Mouse (Mus musculus): ENCODE results near the gene Gclc. TPM values are rescaled to one million over a fixed set of nuclear protein-coding genes. Genes with fewer than 3 reads are reported as not detected.

The Gclc gene
- polyA plus RNA-seq, 1 experiment from 2014 or later, result 16.0 TPM

DNA sequence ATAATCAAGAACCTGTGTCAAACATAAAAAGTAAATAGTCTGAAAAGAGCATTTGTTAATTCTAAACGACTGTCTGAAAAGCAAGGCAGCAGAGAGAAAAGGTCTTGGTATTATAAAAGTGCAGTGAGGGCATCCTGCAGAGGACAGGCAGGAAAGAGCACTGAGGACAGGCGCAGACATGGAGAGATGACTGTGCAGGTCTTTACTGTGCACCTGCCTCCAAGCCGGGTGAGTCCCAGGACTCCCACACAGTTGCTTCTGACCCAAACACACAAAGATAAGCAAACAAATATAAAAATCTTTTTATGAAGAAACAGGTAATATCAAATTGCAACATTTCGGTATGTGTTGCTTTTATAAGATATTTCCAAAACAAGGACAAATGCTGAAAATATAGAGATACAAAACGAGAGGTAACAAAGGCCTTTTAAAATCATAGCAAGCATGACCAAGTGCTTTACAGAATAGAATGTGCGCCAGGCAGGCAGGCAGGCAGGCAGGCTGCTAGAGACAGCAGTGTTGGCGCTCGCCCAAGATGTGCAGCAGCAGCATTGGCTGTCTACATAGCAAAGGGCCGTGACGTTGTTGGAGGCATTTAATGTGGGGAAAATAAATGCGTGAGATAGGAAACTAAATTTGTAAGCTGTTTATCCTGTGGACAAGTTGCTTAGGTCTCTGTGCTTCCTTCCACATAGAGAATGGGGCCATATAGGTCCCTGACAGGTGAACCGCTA, 35.4 kb downstream of the Gclc start:
- Histone ChIP-seq H3K4me2 (ENCODE audit: low read length) (no peak overlapping the region), H3K9me3 (ENCODE audit: control insufficient read depth, low read length) (no peaks in the 10 kb centered on the region), H3K27ac (ENCODE audit: low read length) (peak overlapping the region; percentile 20; the same call in 1 of the 2 replicates), H3K36me3 (ENCODE audit: control insufficient read depth, insufficient read depth) (peaks cover 26% of the 10 kb centered on the region), H3K4me3 (replicated peaks; ENCODE audit: low read length) (no peak overlapping the region), H3K27me3 (replicated peaks; ENCODE audit: control insufficient read depth, insufficient read depth, low read length) (no peaks in the 10 kb centered on the region), H3K9ac (replicated peaks; ENCODE audit: low read depth, low read length) (no peak overlapping the region), H3K4me1 (replicated peaks; ENCODE audit: control insufficient read depth, insufficient read depth, low read length) (peaks cover 6% of the 10 kb centered on the region; the same call in 1 of the 2 replicates)
- 54% methylated on average over 12 of the region's 12 CpGs for WGBS
- peak; percentile 98 for ATAC-seq

DNA sequence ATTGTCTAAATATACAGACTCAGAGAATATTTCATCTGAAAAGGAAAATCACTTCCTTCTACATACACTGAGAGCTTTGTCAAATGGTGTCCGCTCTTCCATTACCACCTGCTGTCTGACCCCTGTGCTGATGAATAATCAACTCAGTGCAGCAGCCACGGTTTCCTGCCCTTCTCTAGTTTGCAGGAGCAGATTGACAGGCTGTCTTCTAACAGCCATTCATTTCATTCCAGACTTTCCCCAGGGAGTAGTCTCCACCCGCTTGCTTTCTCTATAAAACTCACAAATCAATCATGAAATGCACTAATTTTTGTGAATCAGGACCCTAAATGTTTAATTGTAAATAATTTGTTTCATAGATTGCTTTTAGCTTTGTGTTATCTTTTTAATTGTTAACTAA, 39.5 kb downstream of the Gclc start:
- 35% methylated on average over 3 of the region's 3 CpGs for WGBS
- peaks cover 6% of the 10 kb centered on the region; the same call in 1 of the 2 replicates for H3K4me1 ChIP-seq (replicated peaks; ENCODE audit: control insufficient read depth, insufficient read depth, low read length)

DNA sequence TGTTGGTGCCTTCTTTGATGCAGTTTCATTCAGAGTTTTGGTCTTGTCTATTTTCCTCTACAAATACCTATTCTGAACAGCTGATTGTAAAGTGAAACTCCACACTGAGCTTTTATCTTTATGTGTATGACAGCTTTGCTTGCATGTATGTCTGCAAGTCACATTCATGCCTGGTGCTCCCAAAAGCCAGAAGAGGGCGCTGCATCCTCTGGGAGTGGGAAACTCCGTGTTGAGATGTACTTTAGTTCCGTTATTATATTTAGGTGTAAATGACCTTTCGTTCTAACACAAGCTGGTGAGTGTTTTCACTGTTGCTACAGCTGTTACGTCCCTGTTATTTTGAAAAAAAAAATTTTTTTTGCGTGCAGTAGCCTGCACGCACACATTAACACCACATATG, 48.1 kb downstream of the Gclc start:
- no peaks in the 10 kb centered on the region for H3K9me3 ChIP-seq (ENCODE audit: control insufficient read depth, low read length)
- 59% methylated on average over 7 of the region's 7 CpGs for WGBS
- H3K27me3 ChIP-seq (replicated peaks; ENCODE audit: control insufficient read depth, insufficient read depth, low read length), result no peaks in the 10 kb centered on the region
- no peak overlapping the region for H3K4me2 ChIP-seq (ENCODE audit: low read length)
- H3K9ac ChIP-seq (replicated peaks; ENCODE audit: low read depth, low read length), result no peak overlapping the region
- peaks cover 7% of the 10 kb centered on the region; the same call in 1 of the 2 replicates for H3K4me1 ChIP-seq (replicated peaks; ENCODE audit: control insufficient read depth, insufficient read depth, low read length)
- H3K27ac ChIP-seq (ENCODE audit: low read length), result no peak overlapping the region
- no peak for ATAC-seq
- H3K4me3 ChIP-seq (replicated peaks; ENCODE audit: low read length), result no peak overlapping the region
- no peaks in the 10 kb centered on the region for H3K36me3 ChIP-seq (ENCODE audit: control insufficient read depth, insufficient read depth)

More for the DNA sequence above, 39.5 kb downstream of the Gclc start:
- Histone ChIP-seq H3K4me3 (replicated peaks; ENCODE audit: low read length) (no peak overlapping the region), H3K27me3 (replicated peaks; ENCODE audit: control insufficient read depth, insufficient read depth, low read length) (no peaks in the 10 kb centered on the region), H3K9me3 (ENCODE audit: control insufficient read depth, low read length) (no peaks in the 10 kb centered on the region), H3K36me3 (ENCODE audit: control insufficient read depth, insufficient read depth) (peaks cover 20% of the 10 kb centered on the region), H3K27ac (ENCODE audit: low read length) (no peak overlapping the region), H3K4me2 (ENCODE audit: low read length) (no peak overlapping the region), H3K9ac (replicated peaks; ENCODE audit: low read depth, low read length) (no peak overlapping the region)
- no peak for ATAC-seq

GRCm38 (mm10) chr9:77806426-77806825, 52.1 kb downstream of the Gclc start:
- Histone ChIP-seq H3K4me2 (ENCODE audit: low read length) (peak overlapping the region; percentile 48), H3K27ac (ENCODE audit: low read length) (no peak overlapping the region), H3K9me3 (ENCODE audit: control insufficient read depth, low read length) (no peaks in the 10 kb centered on the region), H3K36me3 (ENCODE audit: control insufficient read depth, insufficient read depth) (no peaks in the 10 kb centered on the region), H3K4me3 (replicated peaks; ENCODE audit: low read length) (peak overlapping the region; percentile 11), H3K27me3 (replicated peaks; ENCODE audit: control insufficient read depth, insufficient read depth, low read length) (no peaks in the 10 kb centered on the region), H3K9ac (replicated peaks; ENCODE audit: low read depth, low read length) (peak overlapping the region; percentile 55), H3K4me1 (replicated peaks; ENCODE audit: control insufficient read depth, insufficient read depth, low read length) (peaks cover 7% of the 10 kb centered on the region; the same call in 1 of the 2 replicates)
- peak; percentile 64 for ATAC-seq
- 46% methylated on average over 3 of the region's 3 CpGs for WGBS

GRCm38 (mm10) chr9:77806842-77807668, 52.7 kb downstream of the Gclc start:
- peak overlapping the region; percentile 11 for H3K4me3 ChIP-seq (replicated peaks; ENCODE audit: low read length)
- peak overlapping the region; percentile 48 for H3K4me2 ChIP-seq (ENCODE audit: low read length)
- no peak overlapping the region for H3K27ac ChIP-seq (ENCODE audit: low read length)
- no peaks in the 10 kb centered on the region for H3K36me3 ChIP-seq (ENCODE audit: control insufficient read depth, insufficient read depth)
- peak; percentile 93 for ATAC-seq
- peaks cover 7% of the 10 kb centered on the region; the same call in 1 of the 2 replicates for H3K4me1 ChIP-seq (replicated peaks; ENCODE audit: control insufficient read depth, insufficient read depth, low read length)
- H3K9ac ChIP-seq (replicated peaks; ENCODE audit: low read depth, low read length), result peak overlapping the region; percentile 55
- WGBS, result 11% methylated on average over 12 of the region's 12 CpGs
- no peaks in the 10 kb centered on the region for H3K27me3 ChIP-seq (replicated peaks; ENCODE audit: control insufficient read depth, insufficient read depth, low read length)
- H3K9me3 ChIP-seq (ENCODE audit: control insufficient read depth, low read length), result no peaks in the 10 kb centered on the region

DNA sequence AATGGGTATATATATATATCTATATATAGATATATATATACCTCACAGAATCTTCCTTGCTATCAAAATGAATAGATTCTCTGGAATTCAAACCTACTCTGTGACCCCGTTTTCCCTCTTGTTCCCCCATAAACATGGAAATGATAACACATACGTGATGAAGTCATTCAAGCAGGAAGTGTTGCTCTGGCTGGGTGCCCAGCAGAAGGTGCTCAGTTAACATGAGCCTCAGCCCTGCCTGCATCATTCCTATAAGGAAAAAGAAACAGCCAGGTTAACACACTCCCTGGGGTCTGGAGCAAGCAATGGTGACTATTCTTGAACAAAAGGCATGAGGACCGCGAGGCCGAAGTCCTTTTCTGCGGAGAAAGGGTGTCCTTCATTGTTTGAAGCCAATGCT, 54.1 kb downstream of the Gclc start:
- H3K4me3 ChIP-seq (replicated peaks; ENCODE audit: low read length), result no peak overlapping the region
- no peaks in the 10 kb centered on the region for H3K27me3 ChIP-seq (replicated peaks; ENCODE audit: control insufficient read depth, insufficient read depth, low read length)
- H3K4me2 ChIP-seq (ENCODE audit: low read length), result no peak overlapping the region
- H3K4me1 ChIP-seq (replicated peaks; ENCODE audit: control insufficient read depth, insufficient read depth, low read length), result peaks cover 7% of the 10 kb centered on the region; the same call in 1 of the 2 replicates
- 85% methylated on average over 6 of the region's 6 CpGs for WGBS
- no peak overlapping the region for H3K9ac ChIP-seq (replicated peaks; ENCODE audit: low read depth, low read length)
- H3K36me3 ChIP-seq (ENCODE audit: control insufficient read depth, insufficient read depth), result no peaks in the 10 kb centered on the region
- ATAC-seq, result no peak
- H3K9me3 ChIP-seq (ENCODE audit: control insufficient read depth, low read length), result no peaks in the 10 kb centered on the region
- no peak overlapping the region for H3K27ac ChIP-seq (ENCODE audit: low read length)

- Histone ChIP-seq H3K27ac (ENCODE audit: low read length) (no peak overlapping the region), H3K9me3 (ENCODE audit: control insufficient read depth, low read length) (peaks cover 3% of the 10 kb centered on the region), H3K4me1 (replicated peaks; ENCODE audit: control insufficient read depth, insufficient read depth, low read length) (no peaks in the 10 kb centered on the region), H3K4me3 (replicated peaks; ENCODE audit: low read length) (no peak overlapping the region), H3K27me3 (replicated peaks; ENCODE audit: control insufficient read depth, insufficient read depth, low read length) (no peaks in the 10 kb centered on the region), H3K9ac (replicated peaks; ENCODE audit: low read depth, low read length) (no peak overlapping the region), H3K4me2 (ENCODE audit: low read length) (no peak overlapping the region), H3K36me3 (ENCODE audit: control insufficient read depth, insufficient read depth) (no peaks in the 10 kb centered on the region)
- no peak for ATAC-seq
- WGBS, result 86% methylated on average over 7 of the region's 7 CpGs
Measured at GRCm38 (mm10) chr9:77818858-77819257, 64.5 kb downstream of the Gclc start.

DNA sequence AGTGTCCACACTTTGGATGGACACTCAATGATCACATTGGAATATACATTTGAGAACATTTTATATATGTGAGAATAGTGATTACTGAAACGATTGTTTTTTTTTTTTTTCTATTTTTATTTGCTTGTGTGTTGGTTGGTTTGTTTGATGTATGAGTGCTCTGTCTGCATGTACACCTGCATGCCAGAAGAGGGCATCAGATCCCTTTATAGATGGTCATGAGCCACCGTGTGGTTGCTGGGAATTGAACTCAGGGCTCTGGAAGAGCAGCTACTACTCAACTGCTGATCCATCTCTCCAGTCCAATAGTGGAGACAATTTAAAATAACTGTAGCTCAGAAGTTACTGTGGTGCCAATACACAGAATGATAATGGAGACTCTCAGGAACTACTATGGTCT, 65.0 kb downstream of the Gclc start:
- no peak for ATAC-seq
- H3K27ac ChIP-seq (ENCODE audit: low read length), result no peak overlapping the region
- no peak overlapping the region for H3K9ac ChIP-seq (replicated peaks; ENCODE audit: low read depth, low read length)
- no peaks in the 10 kb centered on the region for H3K4me1 ChIP-seq (replicated peaks; ENCODE audit: control insufficient read depth, insufficient read depth, low read length)
- no peak overlapping the region for H3K4me3 ChIP-seq (replicated peaks; ENCODE audit: low read length)
- no peaks in the 10 kb centered on the region for H3K36me3 ChIP-seq (ENCODE audit: control insufficient read depth, insufficient read depth)
- H3K9me3 ChIP-seq (ENCODE audit: control insufficient read depth, low read length), result peaks cover 3% of the 10 kb centered on the region
- 81% methylated on average over 2 of the region's 2 CpGs for WGBS
- H3K4me2 ChIP-seq (ENCODE audit: low read length), result no peak overlapping the region
- H3K27me3 ChIP-seq (replicated peaks; ENCODE audit: control insufficient read depth, insufficient read depth, low read length), result no peaks in the 10 kb centered on the region

- ATAC-seq, result no peak
- 86% methylated on average over 4 of the region's 4 CpGs for WGBS
- no peaks in the 10 kb centered on the region; the same call in 1 of the 2 replicates for H3K4me1 ChIP-seq (replicated peaks; ENCODE audit: control insufficient read depth, insufficient read depth, low read length)
- H3K4me3 ChIP-seq (replicated peaks; ENCODE audit: low read length), result no peak overlapping the region
- H3K27me3 ChIP-seq (replicated peaks; ENCODE audit: control insufficient read depth, insufficient read depth, low read length), result no peaks in the 10 kb centered on the region
- no peak overlapping the region for H3K9ac ChIP-seq (replicated peaks; ENCODE audit: low read depth, low read length)
- H3K9me3 ChIP-seq (ENCODE audit: control insufficient read depth, low read length), result peaks cover 3% of the 10 kb centered on the region
- H3K27ac ChIP-seq (ENCODE audit: low read length), result no peak overlapping the region
- no peak overlapping the region for H3K4me2 ChIP-seq (ENCODE audit: low read length)
- H3K36me3 ChIP-seq (ENCODE audit: control insufficient read depth, insufficient read depth), result no peaks in the 10 kb centered on the region
Measured at GRCm38 (mm10) chr9:77820836-77821235, 66.5 kb downstream of the Gclc start.

Data from forebrain, embryonic 16.5 days (tissue).